Mouse (Mus musculus): Measurements from ENCODE around the gene Naa38.

Gene Naa38

GRCm38 (mm10) chr11:69395235-69395633 is at the start of gene Naa38, which contains the start of gene Cyb5d1:
TSS of gene Naa38 (plus strand) at chr11:69395487.
TSS of gene Cyb5d1 (minus strand) at chr11:69395631.
- DNase-seq (ENCODE audit: low read depth, low spot score), result peak; percentile 82

- DNase-seq (ENCODE audit: low read depth, low spot score), result no peak
Observed at GRCm38 (mm10) chr11:69346441-69346840, 48.8 kb upstream of the Naa38 start.

GRCm38 (mm10) chr11:69356544-69356943 is 38.7 kb upstream of the Naa38 start:
- DNase-seq (ENCODE audit: low read depth, low spot score), result no peak

GRCm38 (mm10) chr11:69357690-69358089 is 37.6 kb upstream of the Naa38 start:
- DNase-seq (ENCODE audit: low read depth, low spot score), result no peak

GRCm38 (mm10) chr11:69362021-69362420 is 33.3 kb upstream of the Naa38 start:
- DNase-seq (ENCODE audit: low read depth, low spot score), result no peak

GRCm38 (mm10) chr11:69362479-69362878 is 32.8 kb upstream of the Naa38 start:
- DNase-seq (ENCODE audit: low read depth, low spot score), result no peak

GRCm38 (mm10) chr11:69364376-69364775 is 30.9 kb upstream of the Naa38 start:
- DNase-seq (ENCODE audit: low read depth, low spot score), result no peak

- DNase-seq (ENCODE audit: low read depth, low spot score), result no peak
Observed at GRCm38 (mm10) chr11:69364910-69365309, 30.4 kb upstream of the Naa38 start.

GRCm38 (mm10) chr11:69365722-69366121 is 29.6 kb upstream of the Naa38 start:
- DNase-seq (ENCODE audit: low read depth, low spot score), result no peak

GRCm38 (mm10) chr11:69366157-69366854 is 29.0 kb upstream of the Naa38 start:
- DNase-seq (ENCODE audit: low read depth, low spot score), result peak; percentile 22

GRCm38 (mm10) chr11:69366855-69367615 is 28.3 kb upstream of the Naa38 start:
- no peak for DNase-seq (ENCODE audit: low read depth, low spot score)

- no peak for DNase-seq (ENCODE audit: low read depth, low spot score)
Observed at GRCm38 (mm10) chr11:69367616-69368355, 27.5 kb upstream of the Naa38 start.

GRCm38 (mm10) chr11:69368356-69369214 is 26.7 kb upstream of the Naa38 start:
- DNase-seq (ENCODE audit: low read depth, low spot score), result no peak

- DNase-seq (ENCODE audit: low read depth, low spot score), result no peak
Observed at GRCm38 (mm10) chr11:69369215-69369989, 25.9 kb upstream of the Naa38 start, which contains the start of gene Chd3. TSS of gene Chd3 (minus strand) at chr11:69369406.

- DNase-seq (ENCODE audit: low read depth, low spot score), result no peak
Observed at GRCm38 (mm10) chr11:69369990-69370816, 25.1 kb upstream of the Naa38 start.

GRCm38 (mm10) chr11:69370817-69371215 is 24.5 kb upstream of the Naa38 start:
- no peak for DNase-seq (ENCODE audit: low read depth, low spot score)

GRCm38 (mm10) chr11:69371601-69372000 is 23.7 kb upstream of the Naa38 start:
- no peak for DNase-seq (ENCODE audit: low read depth, low spot score)

- no peak for DNase-seq (ENCODE audit: low read depth, low spot score)
Observed at GRCm38 (mm10) chr11:69372056-69372779, 23.1 kb upstream of the Naa38 start.

GRCm38 (mm10) chr11:69372780-69373170 is 22.5 kb upstream of the Naa38 start:
- DNase-seq (ENCODE audit: low read depth, low spot score), result peak; percentile 57

All from c-Kit-negative CD71-positive TER-119-positive erythroid progenitor cells, embryonic 14.5 days (primary cell).